Mouse (Mus musculus) liver, embryonic 12.5 days (tissue): ENCODE results near the gene Panx3. TPM values are rescaled to one million over a fixed set of nuclear protein-coding genes. Genes with fewer than 3 reads are reported as not detected.

ENCODE experiments used
- ATAC-seq: fragments of 200-750 bp; cut with Nextera tagmentation; 2 replicates; pipeline ENCODE4 v1.8.0; 2017; ENCODE audit warnings: moderate number of reproducible peaks, mild to moderate bottlenecking, moderate library complexity
- H3K27ac ChIP-seq: fragments of 300-500 bp; sonication (generic); 2 replicates; pipeline ENCODE4 v1.5.1; 2016; ENCODE audit warnings: mild to moderate bottlenecking
- H3K27me3 ChIP-seq: fragments of 300-500 bp; sonication (generic); replicated peaks from 2 replicates; pipeline ENCODE4 v1.6.1; 2016; ENCODE audit warnings: mild to moderate bottlenecking, moderate library complexity
- H3K36me3 ChIP-seq: fragments of 300-500 bp; sonication (generic); 2 replicates; pipeline ENCODE4 v1.6.1; 2016; ENCODE audit warnings: mild to moderate bottlenecking, moderate library complexity
- H3K4me1 ChIP-seq: fragments of 300-500 bp; sonication (generic); 2 replicates; pipeline ENCODE4 v1.6.1; 2016
- H3K4me2 ChIP-seq: fragments of 300-500 bp; sonication (generic); 2 replicates; pipeline ENCODE4 v1.6.1; 2016; ENCODE audit warnings: mild to moderate bottlenecking, moderate library complexity
- H3K4me3 ChIP-seq: fragments of 300-500 bp; sonication (generic); 2 replicates; pipeline ENCODE4 v1.5.1; 2016; ENCODE audit warnings: mild to moderate bottlenecking, moderate library complexity
- H3K9ac ChIP-seq: fragments of 300-500 bp; sonication (generic); 2 replicates; pipeline ENCODE4 v1.6.1; 2016; ENCODE audit warnings: mild to moderate bottlenecking, moderate library complexity
- H3K9me3 ChIP-seq: fragments of 300-500 bp; sonication (generic); replicated peaks from 2 replicates; pipeline ENCODE4 v1.6.1; 2016; ENCODE audit warnings: mild to moderate bottlenecking, moderate library complexity
- whole genome bisulfite sequencing: fragments of 180-500 bp; shearing (Covaris S2); methylation state at CpG from one replicate; pipeline ENCODE4 v1.1.7; 2016; ENCODE audit not compliant: insufficient replicate concordance; 5-methylcytosine and 5-hydroxymethylcytosine counted together
- polyA plus RNA-seq: library from polyadenylated mRNA; unstranded; fragments of >200 nt; fragmentation: Nextera tagmentation; extraction: Ambion mirVana; gene quantifications from 2 replicates; pipeline ENCODE4 v1.2.1, GENCODE M21; 2016

Gene Panx3
- polyA plus RNA-seq, 1 experiment from 2014 or later = not detected

DNA sequence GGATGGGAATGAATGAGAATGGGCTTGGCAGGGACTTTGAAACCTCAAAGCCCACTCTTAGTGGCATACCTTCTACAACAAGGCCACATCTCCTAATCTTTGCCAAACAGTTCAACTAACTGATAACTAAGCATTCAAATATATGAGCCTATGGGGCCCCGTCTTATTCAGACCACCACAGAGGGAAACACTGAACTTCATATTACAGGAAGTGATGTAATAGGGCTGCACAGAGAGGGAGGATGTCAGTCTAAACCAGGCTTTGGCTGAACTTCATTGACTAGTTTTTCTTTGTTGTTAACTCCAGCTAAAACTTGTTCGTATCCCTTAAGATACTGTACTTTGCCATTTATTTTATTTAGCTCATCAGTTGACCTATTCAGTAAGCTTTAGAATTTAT, 39.1 kb downstream of the Panx3 start:
- no peak for ATAC-seq
- H3K9ac ChIP-seq = no peak overlapping the region
- no peaks in the 10 kb centered on the region for H3K4me1 ChIP-seq
- 57% methylated on average over 2 of the region's 2 CpGs for WGBS
- H3K9me3 ChIP-seq = no peaks in the 10 kb centered on the region
- no peak overlapping the region for H3K4me2 ChIP-seq
- no peaks in the 10 kb centered on the region for H3K27me3 ChIP-seq
- H3K27ac ChIP-seq = no peak overlapping the region
- peaks cover 2% of the 10 kb centered on the region; the same call in 1 of the 2 replicates for H3K36me3 ChIP-seq
- no peak overlapping the region for H3K4me3 ChIP-seq

DNA sequence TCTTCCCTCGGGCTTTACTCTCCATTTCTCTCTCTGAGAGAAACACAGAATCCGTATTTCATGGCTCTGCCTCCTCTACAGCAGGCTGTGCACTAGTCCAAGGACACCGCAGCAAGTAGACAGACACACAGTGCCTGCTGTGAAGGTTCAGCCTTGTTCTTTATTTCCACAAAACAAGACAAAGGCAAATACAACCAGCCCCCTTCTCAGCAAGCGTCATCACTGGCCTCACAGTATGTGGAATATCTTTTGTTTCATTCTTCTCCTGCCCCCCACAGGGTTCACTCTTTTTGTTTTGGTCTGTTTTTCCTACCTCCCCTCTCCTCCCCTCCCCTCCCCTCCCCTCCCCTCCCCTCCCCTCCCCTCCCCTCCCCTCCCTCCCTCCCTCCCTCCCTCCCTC, 40.5 kb downstream of the Panx3 start:
- Histone ChIP-seq H3K9ac (no peak overlapping the region), H3K4me3 (no peak overlapping the region), H3K9me3 (no peaks in the 10 kb centered on the region), H3K36me3 (peaks cover 2% of the 10 kb centered on the region; the same call in 1 of the 2 replicates), H3K27me3 (no peaks in the 10 kb centered on the region), H3K4me1 (no peaks in the 10 kb centered on the region), H3K27ac (no peak overlapping the region), H3K4me2 (no peak overlapping the region)
- ATAC-seq = no peak
- WGBS = 67% methylated on average over 4 of the region's 4 CpGs

DNA sequence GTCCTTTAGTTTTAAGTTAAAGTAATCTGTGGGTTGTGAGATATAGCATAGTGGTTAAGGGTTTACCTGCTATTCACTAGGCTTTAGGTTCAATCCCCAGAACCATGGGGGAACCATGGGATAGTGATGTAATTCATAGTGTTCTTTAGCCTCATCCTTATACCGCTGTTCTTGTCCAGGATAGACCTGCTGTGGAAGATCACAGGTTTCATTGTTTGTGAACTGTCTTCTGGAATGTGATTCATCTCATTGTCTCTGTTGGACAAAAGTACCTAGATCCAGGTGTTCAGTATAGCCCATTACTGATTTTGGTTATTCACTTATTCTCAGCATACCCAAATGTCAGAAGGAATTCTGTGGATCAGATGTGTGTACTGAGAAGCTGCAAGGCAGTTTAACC, 41.8 kb downstream of the Panx3 start:
- H3K9ac ChIP-seq = no peak overlapping the region
- H3K36me3 ChIP-seq = peaks cover 2% of the 10 kb centered on the region; the same call in 1 of the 2 replicates
- H3K27ac ChIP-seq = no peak overlapping the region
- no peak overlapping the region for H3K4me3 ChIP-seq
- no peak overlapping the region for H3K4me2 ChIP-seq
- no peaks in the 10 kb centered on the region for H3K4me1 ChIP-seq
- no peak for ATAC-seq
- WGBS = 88% methylated on average over 1 of the region's 1 CpGs
- no peaks in the 10 kb centered on the region for H3K27me3 ChIP-seq
- no peaks in the 10 kb centered on the region for H3K9me3 ChIP-seq

DNA sequence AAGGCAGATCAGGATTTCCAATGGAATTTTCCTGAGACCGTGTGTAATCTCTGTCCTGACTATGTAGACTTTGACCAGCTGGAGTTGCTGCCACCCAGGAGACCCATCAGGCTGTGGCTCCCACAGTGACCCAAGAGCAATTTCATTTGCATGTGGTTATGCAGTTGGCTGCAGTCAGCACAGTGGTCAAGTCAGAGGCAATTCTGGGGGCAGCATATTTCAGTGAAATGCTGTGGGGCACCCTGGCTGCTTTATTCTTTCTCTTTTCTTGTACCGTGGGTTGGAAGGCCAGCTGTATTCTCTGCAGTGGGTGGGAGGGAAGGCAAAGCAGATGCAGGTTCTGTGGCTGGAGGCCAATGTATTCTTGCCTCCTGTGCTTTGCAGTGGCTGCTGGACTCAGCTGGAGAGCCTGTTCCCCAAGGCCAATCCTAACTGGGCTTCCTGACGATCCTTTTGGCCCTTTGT, 42.9 kb downstream of the Panx3 start:
- no peak overlapping the region for H3K27ac ChIP-seq
- no peaks in the 10 kb centered on the region for H3K9me3 ChIP-seq
- no peak overlapping the region for H3K4me2 ChIP-seq
- H3K27me3 ChIP-seq = no peaks in the 10 kb centered on the region
- H3K9ac ChIP-seq = no peak overlapping the region
- ATAC-seq = no peak
- H3K4me3 ChIP-seq = no peak overlapping the region
- H3K4me1 ChIP-seq = no peaks in the 10 kb centered on the region
- WGBS = 30% methylated on average over 3 of the region's 3 CpGs
- peaks cover 2% of the 10 kb centered on the region; the same call in 1 of the 2 replicates for H3K36me3 ChIP-seq

DNA sequence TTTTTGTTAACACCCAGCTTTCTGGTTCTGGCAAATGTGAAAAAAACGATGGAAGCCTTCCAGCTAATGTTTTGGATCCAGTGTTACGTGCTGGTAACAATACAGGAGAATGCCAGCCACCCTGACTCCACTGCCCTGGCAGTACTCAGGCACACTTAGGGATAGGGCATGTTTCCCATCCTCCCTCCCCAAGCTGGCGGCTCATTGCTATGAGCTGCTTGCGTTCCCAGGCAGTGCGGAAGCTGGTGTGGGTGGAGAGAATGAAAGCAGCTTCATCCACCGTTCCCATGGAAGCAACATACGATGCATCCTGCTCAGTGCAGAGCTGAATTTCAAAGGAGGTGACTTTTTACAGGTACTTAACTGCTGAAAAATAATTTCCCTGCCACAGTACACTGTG, 43.4 kb downstream of the Panx3 start:
- Histone ChIP-seq H3K36me3 (peaks cover 2% of the 10 kb centered on the region; the same call in 1 of the 2 replicates), H3K27me3 (no peaks in the 10 kb centered on the region), H3K4me3 (no peak overlapping the region), H3K4me1 (no peaks in the 10 kb centered on the region), H3K4me2 (no peak overlapping the region), H3K27ac (no peak overlapping the region), H3K9ac (no peak overlapping the region), H3K9me3 (no peaks in the 10 kb centered on the region)
- 58% methylated on average over 7 of the region's 7 CpGs for WGBS
- ATAC-seq = no peak

DNA sequence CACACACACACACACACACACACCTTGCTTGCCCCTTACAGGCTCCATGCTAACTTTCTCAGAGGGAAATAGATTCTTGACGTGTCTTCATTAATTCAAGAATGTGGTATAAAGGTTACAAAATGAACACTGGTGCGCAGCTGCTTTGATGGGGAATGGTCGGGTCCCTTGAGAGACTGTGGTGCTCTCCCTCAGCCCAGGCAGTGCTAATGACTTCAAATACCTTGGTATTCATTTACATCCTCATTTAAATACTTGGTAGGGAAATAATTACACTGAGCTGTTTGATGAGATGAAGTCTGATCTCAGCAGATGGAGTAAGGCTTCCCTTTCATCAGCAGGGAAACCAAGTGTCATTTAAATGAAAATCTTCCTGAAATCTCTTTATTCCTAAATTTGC, 43.9 kb downstream of the Panx3 start:
- 68% methylated on average over 3 of the region's 3 CpGs for WGBS

DNA sequence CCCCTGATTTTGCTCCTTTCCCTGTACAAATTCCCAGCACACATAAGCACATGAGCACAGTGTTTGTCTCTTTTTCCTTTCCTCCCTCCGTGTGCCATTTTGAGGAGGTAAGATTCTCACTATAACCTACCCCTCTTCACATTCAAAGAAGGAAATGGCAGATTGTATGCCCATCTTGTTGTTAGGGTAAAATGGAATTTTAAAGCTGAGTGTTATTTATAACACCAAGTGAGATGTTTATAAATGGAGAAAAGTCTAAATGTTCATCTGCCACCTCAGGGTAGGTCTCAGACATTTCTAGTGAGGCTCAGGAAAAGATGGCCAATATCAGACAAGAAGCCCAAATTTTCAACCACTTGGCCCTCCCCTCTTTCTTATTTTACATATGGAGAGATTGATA, 44.5 kb downstream of the Panx3 start:
- Histone ChIP-seq H3K4me2 (no peak overlapping the region), H3K36me3 (peaks cover 2% of the 10 kb centered on the region; the same call in 1 of the 2 replicates), H3K4me3 (no peak overlapping the region), H3K4me1 (no peaks in the 10 kb centered on the region), H3K27ac (no peak overlapping the region), H3K9ac (no peak overlapping the region), H3K9me3 (no peaks in the 10 kb centered on the region), H3K27me3 (no peaks in the 10 kb centered on the region)
- ATAC-seq = no peak
- 68% methylated on average over 1 of the region's 1 CpGs for WGBS

More for the DNA sequence above, 43.9 kb downstream of the Panx3 start:
- no peak overlapping the region for H3K4me2 ChIP-seq
- H3K27ac ChIP-seq = no peak overlapping the region
- H3K36me3 ChIP-seq = peaks cover 2% of the 10 kb centered on the region; the same call in 1 of the 2 replicates
- H3K4me3 ChIP-seq = no peak overlapping the region
- no peaks in the 10 kb centered on the region for H3K27me3 ChIP-seq
- no peak for ATAC-seq
- H3K9ac ChIP-seq = no peak overlapping the region
- no peaks in the 10 kb centered on the region for H3K4me1 ChIP-seq
- H3K9me3 ChIP-seq = no peaks in the 10 kb centered on the region

DNA sequence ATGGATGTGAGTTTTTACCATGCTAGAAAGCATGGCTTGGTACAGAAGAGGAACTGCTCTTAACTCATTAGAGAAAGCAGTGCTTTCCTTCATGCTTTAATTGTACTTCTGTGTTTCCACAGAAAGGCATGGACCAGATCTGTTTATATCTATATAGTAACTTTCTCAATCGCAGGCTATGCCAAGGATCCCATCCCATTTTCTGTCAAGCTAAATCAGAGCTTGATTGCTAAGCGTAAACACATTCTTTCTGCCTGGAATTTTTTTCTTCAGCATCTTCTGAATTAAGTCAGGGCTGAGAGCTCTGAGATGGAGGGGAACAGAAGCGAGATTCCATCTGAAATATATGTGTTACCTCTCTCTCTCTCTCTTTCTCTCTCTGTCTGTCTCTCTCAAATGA, 45.1 kb downstream of the Panx3 start:
- no peaks in the 10 kb centered on the region for H3K9me3 ChIP-seq
- peaks cover 2% of the 10 kb centered on the region; the same call in 1 of the 2 replicates for H3K36me3 ChIP-seq
- H3K4me3 ChIP-seq = no peak overlapping the region
- 76% methylated on average over 3 of the region's 3 CpGs for WGBS
- no peaks in the 10 kb centered on the region for H3K4me1 ChIP-seq
- H3K4me2 ChIP-seq = no peak overlapping the region
- H3K27me3 ChIP-seq = no peaks in the 10 kb centered on the region
- no peak overlapping the region for H3K9ac ChIP-seq
- no peak for ATAC-seq
- H3K27ac ChIP-seq = no peak overlapping the region

DNA sequence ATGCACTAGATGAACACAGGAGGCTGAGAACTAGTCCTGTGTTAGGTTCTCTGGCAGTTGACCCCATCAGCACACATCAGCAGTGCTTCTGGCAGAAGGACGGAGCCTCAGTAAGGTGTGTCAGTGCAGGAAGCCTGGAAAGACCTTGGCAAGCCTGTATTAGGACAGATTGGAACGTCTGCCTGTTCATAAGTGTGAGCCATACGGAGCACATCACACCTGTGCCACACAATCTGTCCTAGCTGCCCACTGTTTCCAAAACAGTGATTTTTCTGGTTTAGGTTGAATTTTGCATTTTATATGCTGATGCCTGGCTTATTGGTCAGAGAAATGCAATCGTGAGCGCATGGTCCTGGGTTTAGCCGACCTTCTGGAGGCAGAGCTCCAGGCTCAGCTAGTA, 47.7 kb downstream of the Panx3 start:
- ATAC-seq = no peak
- WGBS = 78% methylated on average over 6 of the region's 6 CpGs

DNA sequence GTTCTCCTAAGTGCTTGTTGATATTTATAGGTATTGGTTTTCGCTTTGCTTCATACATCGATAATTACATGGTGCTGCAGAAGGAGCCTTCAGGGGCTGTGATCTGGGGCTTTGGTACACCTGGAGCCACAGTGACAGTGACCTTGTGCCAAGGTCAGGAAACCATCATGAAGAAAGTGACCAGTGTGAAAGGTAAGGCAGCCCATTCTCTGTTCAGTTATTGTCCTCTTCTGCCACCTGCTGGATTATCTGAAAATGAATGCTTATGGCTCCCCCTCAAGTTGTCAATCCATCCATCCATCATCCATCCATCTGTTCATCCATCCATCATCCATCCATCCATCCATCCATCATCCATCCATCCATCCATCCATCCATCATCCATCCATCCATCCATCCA, 52.3 kb downstream of the Panx3 start:
- Histone ChIP-seq H3K9me3 (no peaks in the 10 kb centered on the region), H3K4me3 (no peak overlapping the region), H3K4me1 (peaks cover 16% of the 10 kb centered on the region), H3K36me3 (no peaks in the 10 kb centered on the region), H3K4me2 (no peak overlapping the region), H3K9ac (no peak overlapping the region), H3K27me3 (no peaks in the 10 kb centered on the region), H3K27ac (no peak overlapping the region)
- WGBS = 40% methylated on average over 2 of the region's 2 CpGs
- ATAC-seq = no peak

More for the DNA sequence above, 47.7 kb downstream of the Panx3 start:
- H3K27me3 ChIP-seq = no peaks in the 10 kb centered on the region
- no peak overlapping the region for H3K9ac ChIP-seq
- no peak overlapping the region for H3K4me2 ChIP-seq
- no peak overlapping the region for H3K4me3 ChIP-seq
- H3K4me1 ChIP-seq = no peaks in the 10 kb centered on the region
- no peaks in the 10 kb centered on the region for H3K36me3 ChIP-seq
- H3K9me3 ChIP-seq = no peaks in the 10 kb centered on the region
- H3K27ac ChIP-seq = no peak overlapping the region

DNA sequence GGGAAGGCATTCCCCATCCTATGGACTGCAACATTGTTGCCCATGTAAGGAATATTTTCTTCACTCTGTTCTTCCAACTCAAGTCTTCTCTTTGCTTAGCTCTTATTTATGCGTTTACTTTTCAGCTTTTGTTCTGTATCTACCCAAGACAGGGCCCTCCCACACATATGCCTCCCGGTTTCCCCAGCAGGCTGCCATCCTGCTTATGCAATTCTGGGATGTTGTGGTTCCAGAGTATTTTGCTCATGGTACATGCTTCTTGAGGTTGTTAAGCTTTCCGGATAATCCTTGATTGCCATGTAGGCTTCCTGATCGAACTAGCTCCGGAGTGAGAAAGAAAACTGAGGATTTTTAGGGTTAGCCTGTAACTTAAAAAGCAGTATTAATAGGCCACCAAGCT, 53.8 kb downstream of the Panx3 start:
- Histone ChIP-seq H3K27ac (no peak overlapping the region), H3K4me2 (no peak overlapping the region), H3K4me3 (no peak overlapping the region), H3K4me1 (peaks cover 16% of the 10 kb centered on the region), H3K9ac (no peak overlapping the region), H3K36me3 (no peaks in the 10 kb centered on the region), H3K27me3 (no peaks in the 10 kb centered on the region), H3K9me3 (no peaks in the 10 kb centered on the region)
- 77% methylated on average over 5 of the region's 5 CpGs for WGBS
- ATAC-seq = no peak

DNA sequence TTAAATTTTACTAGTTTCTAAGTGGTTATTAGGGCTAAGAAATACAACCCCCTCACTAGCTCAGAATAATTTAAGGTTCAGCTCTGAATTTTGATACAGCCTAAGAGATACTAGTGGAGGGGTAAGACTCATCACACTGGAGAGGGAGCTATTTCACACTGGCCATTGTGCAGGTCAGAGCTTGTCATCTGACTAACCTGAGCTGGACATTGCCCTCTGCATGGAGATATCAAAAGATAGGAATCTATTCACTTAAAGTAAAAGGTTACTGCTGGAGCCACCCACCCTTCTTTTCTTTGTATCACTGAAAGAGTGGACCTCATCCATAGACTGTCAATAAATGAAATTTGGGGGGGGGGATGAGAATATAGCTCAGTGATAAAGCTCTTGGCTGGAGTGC, 54.7 kb downstream of the Panx3 start:
- peak overlapping the region; percentile 67 for H3K27ac ChIP-seq
- H3K36me3 ChIP-seq = no peaks in the 10 kb centered on the region
- H3K4me2 ChIP-seq = peak overlapping the region; percentile 81
- H3K9ac ChIP-seq = peak overlapping the region; percentile 69
- peak; percentile 9 for ATAC-seq
- no peaks in the 10 kb centered on the region for H3K9me3 ChIP-seq
- peaks cover 16% of the 10 kb centered on the region for H3K4me1 ChIP-seq
- peak overlapping the region; percentile 75 for H3K4me3 ChIP-seq
- no peaks in the 10 kb centered on the region for H3K27me3 ChIP-seq

DNA sequence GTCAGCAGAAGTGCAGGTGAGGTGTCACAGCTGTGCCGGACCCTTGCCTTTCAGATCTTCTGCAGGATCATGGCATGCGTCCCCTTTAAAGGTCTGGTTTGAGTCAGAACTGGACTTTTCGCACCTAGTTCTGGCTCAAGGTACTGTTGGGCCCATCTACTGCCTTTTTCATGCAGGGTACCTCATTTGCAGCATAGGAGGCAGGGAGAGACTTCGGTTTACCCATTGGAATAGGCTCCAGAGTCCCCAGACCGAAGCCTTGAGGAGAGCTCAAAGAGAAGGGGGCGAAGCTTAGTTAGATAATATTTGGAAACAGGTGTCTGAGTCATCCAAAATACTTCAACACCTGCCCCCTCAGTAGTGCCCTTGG, 55.1 kb downstream of the Panx3 start:
- WGBS = 19% methylated on average over 6 of the region's 6 CpGs
- no peaks in the 10 kb centered on the region for H3K27me3 ChIP-seq
- ATAC-seq = no peak
- peak overlapping the region; percentile 81 for H3K4me2 ChIP-seq
- peak overlapping the region; percentile 75 for H3K4me3 ChIP-seq
- H3K27ac ChIP-seq = peak overlapping the region; percentile 67
- H3K9me3 ChIP-seq = no peaks in the 10 kb centered on the region
- H3K36me3 ChIP-seq = no peaks in the 10 kb centered on the region
- peaks cover 16% of the 10 kb centered on the region for H3K4me1 ChIP-seq
- peak overlapping the region; percentile 69 for H3K9ac ChIP-seq
